Mouse (Mus musculus) neural tube, embryonic 12.5 days (tissue): ENCODE data around the gene Efemp2. TPM values are rescaled to one million over a fixed set of nuclear protein-coding genes. Genes with fewer than 3 reads are reported as not detected.

Experiments
- ATAC-seq: fragments of 200-750 bp; cut with Nextera tagmentation; 2 replicates; pipeline ENCODE4 v1.8.0; 2017; ENCODE audit warnings: low read depth, mild to moderate bottlenecking, moderate TSS enrichment, moderate library complexity; ENCODE audit not compliant: low FRiP score
- H3K27ac ChIP-seq: fragments of 300-500 bp; sonication (generic); 2 replicates; pipeline ENCODE4 v1.5.1; 2016
- H3K27me3 ChIP-seq: fragments of 300-500 bp; sonication (generic); replicated peaks from 2 replicates; pipeline ENCODE4 v1.6.1; 2016; ENCODE audit warnings: mild to moderate bottlenecking
- H3K36me3 ChIP-seq: fragments of 300-500 bp; sonication (generic); 2 replicates; pipeline ENCODE4 v1.6.1; 2016; ENCODE audit warnings: mild to moderate bottlenecking
- H3K4me1 ChIP-seq: fragments of 300-500 bp; sonication (generic); 2 replicates; pipeline ENCODE4 v1.6.1; 2016
- H3K4me2 ChIP-seq: fragments of 300-500 bp; sonication (generic); replicated peaks from 2 replicates; pipeline ENCODE4 v1.6.1; 2016; ENCODE audit warnings: mild to moderate bottlenecking
- H3K4me3 ChIP-seq: fragments of 300-500 bp; sonication (generic); 2 replicates; pipeline ENCODE4 v1.5.1; 2016
- H3K9ac ChIP-seq: fragments of 300-500 bp; sonication (generic); 2 replicates; pipeline ENCODE4 v1.6.1; 2016; ENCODE audit warnings: mild to moderate bottlenecking
- H3K9me3 ChIP-seq: fragments of 300-500 bp; sonication (generic); 2 replicates; pipeline ENCODE4 v1.6.1; 2016; ENCODE audit warnings: mild to moderate bottlenecking
- WGBS: fragments of 180-500 bp; shearing (Covaris S2); methylation state at CpG from one replicate; pipeline ENCODE4 v1.1.7; 2016; 5-methylcytosine and 5-hydroxymethylcytosine counted together
- polyA plus RNA-seq: library from polyadenylated mRNA; unstranded; fragments of >200 nt; fragmentation: Nextera tagmentation; extraction: Ambion mirVana; gene quantifications from 2 replicates; pipeline ENCODE4 v1.2.1, GENCODE M21; 2016

Gene Efemp2
- polyA plus RNA-seq, 1 experiment from 2014 or later: 58.3 TPM

DNA sequence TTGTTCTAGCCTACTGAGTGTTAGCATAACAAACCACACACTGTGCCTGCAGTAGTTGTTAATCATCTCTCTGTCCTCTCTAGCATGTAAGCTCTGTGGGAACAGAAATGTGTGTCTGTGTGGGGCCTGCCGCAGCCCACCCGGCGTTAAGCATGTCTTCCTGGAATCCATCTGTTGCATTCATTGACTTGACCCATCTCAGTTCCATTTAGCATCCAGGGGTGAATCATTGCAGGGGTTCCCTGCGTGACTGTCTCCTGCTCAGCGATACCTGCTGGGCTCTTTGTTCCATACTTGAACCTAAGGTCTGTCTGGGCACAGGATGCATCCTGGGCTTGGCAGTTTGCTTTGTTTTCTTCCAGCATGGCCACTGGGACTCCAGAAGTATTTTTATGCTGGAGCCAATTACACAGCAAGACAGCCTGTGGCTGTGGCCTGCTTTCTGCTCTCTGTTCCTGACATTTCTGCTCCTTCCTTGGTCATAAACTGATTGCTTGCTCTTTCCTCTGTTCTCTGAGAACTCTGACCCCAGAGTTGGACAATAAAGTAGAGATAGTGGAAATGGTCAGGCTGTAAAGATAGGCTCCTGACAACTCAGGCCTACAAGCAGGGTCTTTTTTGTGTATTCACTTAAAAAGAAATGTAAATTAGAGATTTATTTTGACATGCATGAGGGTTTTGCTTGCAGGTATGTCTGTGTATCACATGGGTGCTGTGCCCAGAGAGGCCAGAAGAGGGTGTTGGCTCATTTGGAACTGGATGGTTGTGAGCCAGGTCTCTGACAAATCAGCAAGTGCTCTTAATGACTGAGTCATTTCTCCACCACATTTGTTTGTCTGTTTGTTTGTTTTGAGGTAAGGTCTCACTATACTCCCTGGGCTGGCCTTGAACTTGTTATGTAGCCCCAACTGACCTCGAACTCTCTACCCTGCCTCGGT lies 42.4 kb downstream of the Efemp2 start:
- ATAC-seq: no peak
- Histone ChIP-seq H3K4me1 (peaks cover 2% of the 10 kb centered on the region; the same call in 1 of the 2 replicates), H3K9ac (no peak overlapping the region), H3K27ac (no peak overlapping the region), H3K4me3 (no peak overlapping the region), H3K9me3 (no peaks in the 10 kb centered on the region), H3K4me2 (no peak overlapping the region), H3K36me3 (no peaks in the 10 kb centered on the region), H3K27me3 (no peaks in the 10 kb centered on the region)
- WGBS: 69% methylated on average over 7 of the region's 7 CpGs

GRCm38 (mm10) chr19:5516906-5517505 lies 43.3 kb downstream of the Efemp2 start:
- WGBS: 77% methylated on average over 8 of the region's 8 CpGs
- Histone ChIP-seq H3K9ac (no peak overlapping the region), H3K36me3 (no peaks in the 10 kb centered on the region), H3K4me2 (no peak overlapping the region), H3K4me3 (no peak overlapping the region), H3K27ac (no peak overlapping the region), H3K9me3 (no peaks in the 10 kb centered on the region), H3K4me1 (no peaks in the 10 kb centered on the region; the same call in 1 of the 2 replicates), H3K27me3 (no peaks in the 10 kb centered on the region)
- no peak for ATAC-seq

- Histone ChIP-seq H3K4me1 (no peaks in the 10 kb centered on the region), H3K4me2 (no peak overlapping the region), H3K9ac (no peak overlapping the region), H3K27me3 (no peaks in the 10 kb centered on the region), H3K4me3 (no peak overlapping the region), H3K9me3 (no peaks in the 10 kb centered on the region), H3K36me3 (no peaks in the 10 kb centered on the region), H3K27ac (no peak overlapping the region)
- no peak for ATAC-seq
- WGBS: 90% methylated on average over 3 of the region's 3 CpGs
These were observed 45.0 kb downstream of the Efemp2 start for GRCm38 (mm10) chr19:5518721-5519120.

GRCm38 (mm10) chr19:5525204-5525603 lies 51.5 kb downstream of the Efemp2 start:
- H3K27me3 ChIP-seq: no peaks in the 10 kb centered on the region
- 75% methylated on average over 5 of the region's 5 CpGs for WGBS
- no peak overlapping the region for H3K9ac ChIP-seq
- no peak for ATAC-seq
- H3K27ac ChIP-seq: no peak overlapping the region
- 0 out of 2 replicates have a peak, but pooled peaks cover 4% of the 10 kb centered on the region for H3K4me1 ChIP-seq
- H3K4me3 ChIP-seq: no peak overlapping the region
- H3K36me3 ChIP-seq: no peaks in the 10 kb centered on the region
- no peaks in the 10 kb centered on the region for H3K9me3 ChIP-seq
- H3K4me2 ChIP-seq: no peak overlapping the region

DNA sequence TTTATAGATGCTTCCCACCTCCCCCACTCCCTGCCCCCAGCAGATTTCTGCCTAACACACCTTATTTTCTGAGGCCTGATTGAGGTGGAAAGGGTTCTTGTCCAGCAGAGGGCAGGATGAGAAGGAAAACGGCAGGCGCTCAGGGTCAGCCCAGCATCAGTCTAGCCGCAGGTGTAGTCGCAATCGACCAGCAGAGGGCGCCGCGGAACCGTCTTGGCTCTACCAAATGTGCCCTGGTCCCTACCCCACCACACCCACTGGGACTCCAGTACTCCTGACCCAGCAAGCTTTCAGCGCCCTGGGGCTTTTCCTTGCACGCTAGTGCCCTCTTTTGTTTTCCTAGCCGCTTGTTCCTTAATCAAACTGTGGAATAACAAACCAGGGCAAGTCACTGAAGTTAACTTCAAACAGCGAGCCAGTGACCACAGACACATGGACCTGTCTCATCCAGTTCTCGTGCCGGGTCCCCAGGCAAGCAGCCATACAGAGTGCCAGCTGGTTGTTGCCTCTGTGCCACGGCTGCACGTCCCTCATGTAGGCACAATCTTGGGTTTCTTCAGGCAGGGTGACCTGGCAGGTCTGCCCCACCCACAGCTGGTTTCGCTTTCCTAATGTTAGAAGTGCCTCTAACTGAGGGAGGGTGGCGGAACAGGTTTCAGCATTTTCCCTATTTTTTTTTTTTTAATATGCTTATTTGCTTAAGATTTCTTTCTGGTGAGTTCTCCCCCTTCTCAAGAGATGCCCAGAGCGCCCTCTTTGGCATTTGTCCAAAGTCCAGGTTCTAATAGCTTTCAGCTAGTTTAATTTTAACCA lies 55.8 kb downstream of the Efemp2 start:
- H3K27me3 ChIP-seq: peaks cover 8% of the 10 kb centered on the region; the same call in 1 of the 2 replicates

DNA sequence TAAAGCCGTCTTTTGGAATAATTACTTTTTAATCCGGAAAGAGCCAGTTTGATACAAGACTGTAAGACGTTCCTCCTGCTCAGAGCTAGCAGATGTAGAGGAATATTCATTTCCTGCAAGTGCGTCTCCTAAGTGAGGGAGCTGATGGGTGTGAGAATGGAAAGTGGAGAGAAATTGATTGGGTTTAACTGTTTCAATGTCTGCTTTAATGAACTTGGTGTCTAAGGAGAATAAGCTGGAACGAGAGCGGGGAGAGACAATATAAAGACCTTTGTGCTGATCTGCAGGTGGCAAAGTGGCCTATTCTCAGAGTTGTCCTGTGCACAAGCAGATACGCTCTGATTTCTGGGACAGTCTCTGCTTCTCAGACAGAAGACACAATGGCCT lies 56.4 kb downstream of the Efemp2 start:
- H3K27ac ChIP-seq: no peak overlapping the region
- peaks cover 8% of the 10 kb centered on the region; the same call in 1 of the 2 replicates for H3K27me3 ChIP-seq
- H3K4me1 ChIP-seq: 0 out of 2 replicates have a peak, but pooled peaks cover 4% of the 10 kb centered on the region
- H3K4me2 ChIP-seq: 0 out of 2 replicates have a peak overlapping the region, but pooled peaks have one; percentile 2
- ATAC-seq: no peak
- H3K9me3 ChIP-seq: no peaks in the 10 kb centered on the region
- H3K36me3 ChIP-seq: no peaks in the 10 kb centered on the region
- H3K4me3 ChIP-seq: no peak overlapping the region
- no peak overlapping the region for H3K9ac ChIP-seq
- WGBS: 37% methylated on average over 7 of the region's 7 CpGs

More for the DNA sequence above, 55.8 kb downstream of the Efemp2 start:
- H3K36me3 ChIP-seq: no peaks in the 10 kb centered on the region
- peak overlapping the region; percentile 30 for H3K4me2 ChIP-seq
- no peak overlapping the region for H3K9ac ChIP-seq
- no peak overlapping the region for H3K27ac ChIP-seq
- peak; percentile 85 for ATAC-seq
- H3K4me3 ChIP-seq: no peak overlapping the region
- 15% methylated on average over 20 of the region's 20 CpGs for WGBS
- no peaks in the 10 kb centered on the region for H3K9me3 ChIP-seq
- 0 out of 2 replicates have a peak, but pooled peaks cover 4% of the 10 kb centered on the region for H3K4me1 ChIP-seq

Other genes with a start within 250 kb of the Efemp2 start
- 28.9 and 35.0 TPM in 2 replicates for gene Pacs1, start 200.8 kb upstream of the Efemp2 start, polyA plus RNA-seq
- gene Sf3b2, start 178.5 kb upstream of the Efemp2 start, polyA plus RNA-seq: 351 and 381 TPM in 2 replicates
- 18.6 and 19.4 TPM in 2 replicates for gene Gal3st3, start 175.6 kb upstream of the Efemp2 start, polyA plus RNA-seq
- gene Catsper1, start 138.2 kb upstream of the Efemp2 start, polyA plus RNA-seq: not detected in 2 replicates
- gene Cst6, start 124.4 kb upstream of the Efemp2 start, polyA plus RNA-seq: 3.9 and 4.1 TPM in 2 replicates
- 69.7 and 70.9 TPM in 2 replicates for gene Eif1ad, start 107.2 kb upstream of the Efemp2 start, polyA plus RNA-seq
- 344 and 354 TPM in 2 replicates for gene Banf1, start 106.8 kb upstream of the Efemp2 start, polyA plus RNA-seq
- 110 and 112 TPM in 2 replicates for gene Sart1, start 85.3 kb upstream of the Efemp2 start, polyA plus RNA-seq
- gene Tsga10ip, start 71.4 kb upstream of the Efemp2 start, polyA plus RNA-seq: 0.24 and 0.25 TPM in 2 replicates
- 270 and 298 TPM in 2 replicates for gene Drap1, start 49.0 kb upstream of the Efemp2 start, polyA plus RNA-seq
- 61.2 and 65.4 TPM in 2 replicates for gene AI837181, start 48.8 kb upstream of the Efemp2 start, polyA plus RNA-seq
- not detected in 2 replicates for gene Fosl1, start 26.4 kb upstream of the Efemp2 start, polyA plus RNA-seq
- 12.9 and 13.0 TPM in 2 replicates for gene Ccdc85b, start 16.1 kb upstream of the Efemp2 start, polyA plus RNA-seq
- gene Fibp, start 13.3 kb upstream of the Efemp2 start, polyA plus RNA-seq: 142 and 145 TPM in 2 replicates
- gene Ctsw, start 5.4 kb upstream of the Efemp2 start, polyA plus RNA-seq: 3.3 and 4.2 TPM in 2 replicates
- 44.6 and 47.9 TPM in 2 replicates for gene Mus81, start 14.4 kb downstream of the Efemp2 start, polyA plus RNA-seq
- 3,361 and 3,377 TPM in 2 replicates for gene Cfl1, start 16.5 kb downstream of the Efemp2 start, polyA plus RNA-seq
- 0.32 and 0.46 TPM in 2 replicates for gene 1700020D05Rik, start 29.8 kb downstream of the Efemp2 start, polyA plus RNA-seq
- gene Snx32, start 36.6 kb downstream of the Efemp2 start, polyA plus RNA-seq: 43.1 and 47.1 TPM in 2 replicates
- gene Ovol1, start 86.7 kb downstream of the Efemp2 start, polyA plus RNA-seq: 0.29 and 0.32 TPM in 2 replicates
- 2.5 and 2.8 TPM in 2 replicates for gene Ap5b1, start 94.1 kb downstream of the Efemp2 start, polyA plus RNA-seq
- 140 and 148 TPM in 2 replicates for gene Rnaseh2c, start 127.9 kb downstream of the Efemp2 start, polyA plus RNA-seq
- 67.4 and 73.3 TPM in 2 replicates for gene Kat5, start 136.3 kb downstream of the Efemp2 start, polyA plus RNA-seq
- gene Rela, start 163.5 kb downstream of the Efemp2 start, polyA plus RNA-seq: 34.7 and 36.7 TPM in 2 replicates
- 24.8 and 25.7 TPM in 2 replicates for gene Sipa1, start 189.8 kb downstream of the Efemp2 start, polyA plus RNA-seq
- 22.4 and 28.9 TPM in 2 replicates for gene Map3k11, start 214.8 kb downstream of the Efemp2 start, polyA plus RNA-seq
- gene Pcnx3, start 215.0 kb downstream of the Efemp2 start, polyA plus RNA-seq: 30.3 and 32.4 TPM in 2 replicates
- 0.19 TPM in 2 replicates for gene Kcnk7, start 230.4 kb downstream of the Efemp2 start, polyA plus RNA-seq